Mouse (Mus musculus): ENCODE results near the gene Gm9044. TPM values are rescaled to one million over a fixed set of nuclear protein-coding genes. Genes with fewer than 3 reads are reported as not detected.

Gm9044 gene
- polyA plus RNA-seq, 1 experiment from 2014 or later: 0.11 TPM

Other genes starting within 250 kb of the Gm9044 start
- 41.2 and 46.1 TPM in 2 replicates for gene Mdm1, start 190.6 kb downstream of the Gm9044 start, polyA plus RNA-seq (2015; fragmentation: Nextera tagmentation; extraction: Ambion mirVana)
- gene Il22, start 127.5 kb downstream of the Gm9044 start, polyA plus RNA-seq (2015; fragmentation: Nextera tagmentation; extraction: Ambion mirVana): not detected in 2 replicates
- gene Gm32717, start 91.6 kb downstream of the Gm9044 start, polyA plus RNA-seq (2015; fragmentation: Nextera tagmentation; extraction: Ambion mirVana): 0.23 and 0.26 TPM in 2 replicates
- 0.23 and 0.26 TPM in 2 replicates for gene Gm32802, start 73.7 kb downstream of the Gm9044 start, polyA plus RNA-seq (2015; fragmentation: Nextera tagmentation; extraction: Ambion mirVana)
- not detected in 2 replicates for gene Iltifb, start 37.4 kb downstream of the Gm9044 start, polyA plus RNA-seq (2015; fragmentation: Nextera tagmentation; extraction: Ambion mirVana)
- 0.11 TPM in 1 of 2 replicates, not detected in the other for gene Gm9040, start 5.4 kb downstream of the Gm9044 start, polyA plus RNA-seq (2015; fragmentation: Nextera tagmentation; extraction: Ambion mirVana)
- gene Gm9045, start 5.4 kb upstream of the Gm9044 start, polyA plus RNA-seq (2015; fragmentation: Nextera tagmentation; extraction: Ambion mirVana): not detected in 2 replicates
- gene Gm9046, start 10.8 kb upstream of the Gm9044 start, polyA plus RNA-seq (2015; fragmentation: Nextera tagmentation; extraction: Ambion mirVana): not detected in 2 replicates
- gene Gm9048, start 16.3 kb upstream of the Gm9044 start, polyA plus RNA-seq (2015; fragmentation: Nextera tagmentation; extraction: Ambion mirVana): 0.14 TPM in 1 of 2 replicates, not detected in the other
- not detected in 2 replicates for gene Gm9049, start 21.7 kb upstream of the Gm9044 start, polyA plus RNA-seq (2015; fragmentation: Nextera tagmentation; extraction: Ambion mirVana)
- gene Ifng, start 108.6 kb upstream of the Gm9044 start, polyA plus RNA-seq (2015; fragmentation: Nextera tagmentation; extraction: Ambion mirVana): not detected in 2 replicates

All from midbrain, embryonic 13.5 days (tissue).